Mouse (Mus musculus) megakaryocyte progenitor cell, adult 5-6 weeks (primary cell): ENCODE measurements around the gene Tdrd12. TPM values are rescaled to one million over a fixed set of nuclear protein-coding genes. Genes with fewer than 3 reads are reported as not detected.
"Not testable (repeated sequence)": the region's sequence is repeated elsewhere in the genome, so short reads cannot be mapped to it uniquely, and the experiment has no call there.

Experiments used
- ATAC-seq: replicated peaks from 2 replicates; pipeline ENCODE4 v1.8.0; 2016; ENCODE audit warnings: mild to moderate bottlenecking, moderate TSS enrichment, inconsistent platforms; ENCODE audit not compliant: poor library complexity
- total RNA-seq, 2 experiments: library from RNA; stranded (forward) in 1 of 2; stranded (reverse) in 1 of 2; fragments of 157-497, 149-512 nt in 1 of 2; fragments of 200-1000 nt in 1 of 2; gene quantifications; 2 replicates each; pipeline versions ENCODE4 v1.2.3 to v1.2.4; 2015 to 2017

Gene Tdrd12
- total RNA-seq, 2 experiments from 2014 or later, result 0.20 TPM; not detected in 1

DNA sequence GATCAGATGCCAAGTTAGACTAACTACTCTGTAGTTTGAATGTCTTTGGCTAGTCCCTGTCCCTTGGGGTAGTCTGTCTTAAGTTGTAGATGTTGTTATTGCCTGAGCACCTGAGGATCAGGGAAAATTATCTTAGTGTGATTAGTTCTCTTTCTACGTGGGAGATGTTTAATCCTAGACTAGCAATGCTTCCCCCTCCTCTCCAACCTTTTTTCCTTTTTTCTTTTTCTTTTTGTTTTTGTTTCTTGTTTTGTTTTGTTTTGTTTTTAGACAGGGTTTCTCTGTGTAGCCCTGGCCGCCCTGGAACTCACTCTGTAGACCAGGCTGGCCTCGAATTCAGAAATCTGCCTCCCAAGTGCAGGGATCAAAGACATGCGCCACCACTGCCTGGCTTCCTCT is 18.7 kb upstream of the Tdrd12 start, which contains the start of gene Nudt19:
Gene Nudt19, minus strand, starts transcription at position 100 of the 399 bp plus-strand sequence.
- no peak for ATAC-seq

DNA sequence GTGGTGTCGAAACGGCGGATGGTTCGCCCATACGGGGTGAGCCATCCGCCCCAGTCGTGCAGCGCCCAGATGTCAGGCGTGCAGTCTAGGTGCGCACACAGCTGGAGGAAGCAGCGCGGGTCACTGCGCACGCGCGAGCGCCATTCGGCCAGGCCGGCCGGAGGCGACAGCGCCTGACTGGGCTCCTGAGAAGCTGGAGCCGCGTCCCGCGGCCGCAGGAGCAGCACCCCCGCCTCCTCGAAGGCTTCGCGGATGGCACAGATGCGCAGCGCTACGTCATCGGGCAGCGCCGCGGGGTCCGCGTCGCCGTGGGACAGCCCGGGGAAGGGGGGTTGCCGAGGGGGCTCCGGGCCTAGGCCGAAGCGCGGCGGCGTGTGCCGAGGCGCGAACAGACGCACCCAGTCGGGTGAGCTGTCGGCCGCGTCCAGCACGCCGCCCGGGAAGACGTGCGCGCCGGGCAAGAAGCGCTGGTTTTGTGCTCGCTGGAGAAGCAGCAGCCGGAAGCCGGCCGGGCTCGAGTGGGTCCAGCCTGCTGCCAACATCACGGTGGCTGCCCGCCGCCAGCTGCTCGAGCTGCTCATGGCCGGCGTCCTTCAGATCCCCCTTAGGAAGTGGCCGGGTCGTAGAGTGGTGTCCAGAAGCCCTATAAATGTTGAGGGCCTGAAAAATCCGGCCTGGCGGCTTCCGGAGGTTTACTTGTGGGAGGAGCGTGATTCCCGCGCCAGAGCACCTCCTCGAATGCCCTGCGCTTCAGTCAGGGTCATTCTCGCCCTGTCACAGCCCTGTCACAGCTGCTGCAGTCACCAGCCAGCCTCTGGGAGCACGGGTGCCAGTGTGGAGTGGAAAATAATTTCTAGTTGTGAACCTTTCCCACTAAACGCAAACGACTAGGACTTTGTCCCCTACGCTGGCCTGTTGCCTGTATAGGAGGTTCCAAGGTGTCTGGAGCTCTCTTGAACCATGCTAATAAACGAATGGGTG is 18.0 kb upstream of the Tdrd12 start:
- ATAC-seq, result peak; percentile 53

DNA sequence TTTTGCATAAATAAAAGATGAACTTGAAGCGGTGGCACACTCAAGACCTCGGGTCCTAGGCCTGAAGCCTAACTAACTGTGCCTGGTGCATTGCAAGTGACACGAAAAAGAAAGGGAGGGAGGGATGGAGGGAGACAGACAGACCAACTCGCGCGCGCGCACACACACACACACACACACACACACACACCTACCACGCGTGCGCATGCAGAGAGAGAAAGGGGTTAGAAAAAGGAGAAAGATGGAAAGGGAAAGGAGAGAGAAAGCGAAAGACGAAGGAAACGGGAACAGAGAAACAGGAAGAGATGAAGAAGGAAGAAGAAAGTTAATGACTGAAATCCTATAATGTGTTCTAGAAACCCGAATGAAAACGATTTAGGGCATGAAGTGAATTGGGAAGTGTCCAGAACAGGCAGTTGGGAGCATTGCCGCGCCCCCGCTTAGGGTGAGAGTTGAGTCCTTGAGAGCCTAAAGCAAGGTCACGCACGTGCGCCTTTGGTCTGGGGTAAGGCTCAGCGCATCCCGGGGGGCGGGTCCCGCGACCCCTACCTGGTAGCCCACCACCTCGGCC is 17.1 kb upstream of the Tdrd12 start:
- ATAC-seq, result peak; percentile 17; the same call in 1 of the 2 replicates

DNA sequence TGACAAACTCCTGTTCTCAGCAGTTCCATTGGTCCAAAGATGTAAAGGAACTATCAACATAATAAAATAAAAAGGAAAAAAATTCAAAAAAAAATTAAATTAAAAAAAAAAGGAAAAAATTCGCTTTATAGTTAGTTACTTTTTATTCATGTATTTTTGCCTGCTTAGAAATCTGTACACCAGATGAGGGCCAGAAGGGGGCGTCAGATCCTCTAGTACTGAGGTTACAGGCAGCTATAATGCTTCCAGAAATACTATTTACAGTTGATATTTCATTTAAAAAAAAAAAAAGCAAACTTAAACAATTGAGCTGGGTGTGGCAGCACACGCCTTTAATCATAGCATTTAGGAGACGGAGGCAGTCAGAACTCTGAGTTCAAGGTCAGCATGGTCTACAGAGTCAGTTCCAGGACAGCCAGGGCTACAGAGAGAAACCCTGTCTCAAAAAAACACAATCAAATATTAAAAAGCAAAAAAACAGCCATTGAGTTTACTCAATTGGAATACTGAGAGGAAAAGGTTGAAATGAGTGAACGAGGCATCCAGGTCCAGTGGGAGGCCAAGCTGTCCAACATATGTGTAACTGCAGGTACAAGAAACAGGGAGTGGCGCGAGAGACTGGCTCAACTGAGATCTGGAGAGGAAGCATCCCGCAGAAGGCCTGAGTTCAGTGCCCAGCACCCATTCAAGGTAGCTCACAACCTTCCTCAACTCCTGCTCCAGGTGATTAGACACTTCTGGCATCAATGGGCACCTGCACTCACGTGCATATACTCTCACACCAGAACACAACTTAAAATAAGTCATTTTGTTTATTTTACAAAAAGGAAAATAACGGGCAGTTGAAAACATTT is 16.4 kb upstream of the Tdrd12 start:
- ATAC-seq, result peak; percentile 10; the same call in 1 of the 2 replicates

DNA sequence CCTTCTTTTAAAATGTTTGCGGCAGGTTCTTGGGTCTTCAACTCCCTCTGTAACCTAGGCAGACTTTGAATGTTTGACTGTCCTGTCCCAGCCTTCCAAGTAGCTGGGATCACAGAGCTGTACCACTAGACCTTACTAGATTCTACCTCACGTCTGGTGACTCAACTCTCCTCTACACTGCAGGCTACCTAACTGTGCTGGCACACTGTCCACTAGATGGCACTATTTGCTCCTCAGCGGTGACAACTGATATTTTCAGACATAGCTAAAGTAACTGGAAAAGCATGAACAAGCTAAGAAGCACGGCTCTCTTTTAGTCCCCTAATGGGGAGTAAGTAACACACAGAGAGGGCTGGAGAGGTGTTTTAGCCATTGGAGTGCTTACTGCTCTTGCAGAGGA is 8.3 kb upstream of the Tdrd12 start:
- peak; percentile 97 for ATAC-seq

DNA sequence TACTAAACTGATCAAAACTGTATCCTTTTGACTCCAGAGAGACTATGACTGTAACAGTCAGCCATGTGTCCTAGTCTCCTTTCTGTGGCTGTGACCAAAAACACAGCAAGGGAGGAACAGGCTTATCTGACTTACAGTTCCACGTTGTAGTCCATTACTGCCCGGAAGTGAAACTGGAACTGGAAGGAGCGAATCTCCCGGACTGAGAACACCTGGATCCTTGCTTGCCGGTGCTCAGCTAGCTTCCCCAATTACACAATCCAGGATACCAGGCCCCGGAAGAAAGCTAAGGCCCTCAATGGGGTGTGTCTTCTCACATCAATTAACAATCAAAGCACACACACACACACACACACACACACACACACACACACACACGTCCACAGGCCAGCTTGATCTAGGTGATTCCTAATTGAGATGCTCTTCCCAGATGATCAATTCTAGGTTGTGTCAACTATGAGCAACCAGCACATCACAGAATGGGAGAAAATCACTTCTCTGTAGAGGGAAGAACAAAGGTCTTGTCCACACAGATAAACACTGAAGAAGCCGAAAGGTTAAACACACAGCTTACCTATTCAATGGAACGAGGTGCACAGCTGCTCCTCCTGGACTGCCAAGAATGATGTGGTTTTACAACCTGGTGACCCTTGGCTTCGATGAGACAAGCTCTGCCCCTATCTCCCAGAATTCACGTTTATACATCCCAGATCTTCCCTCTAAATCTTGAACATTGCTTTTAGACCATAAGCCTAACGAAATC is 1.6 kb downstream of the Tdrd12 start:
- ATAC-seq, result 0 out of 2 replicates have a peak, but pooled peaks have one; percentile 29

DNA sequence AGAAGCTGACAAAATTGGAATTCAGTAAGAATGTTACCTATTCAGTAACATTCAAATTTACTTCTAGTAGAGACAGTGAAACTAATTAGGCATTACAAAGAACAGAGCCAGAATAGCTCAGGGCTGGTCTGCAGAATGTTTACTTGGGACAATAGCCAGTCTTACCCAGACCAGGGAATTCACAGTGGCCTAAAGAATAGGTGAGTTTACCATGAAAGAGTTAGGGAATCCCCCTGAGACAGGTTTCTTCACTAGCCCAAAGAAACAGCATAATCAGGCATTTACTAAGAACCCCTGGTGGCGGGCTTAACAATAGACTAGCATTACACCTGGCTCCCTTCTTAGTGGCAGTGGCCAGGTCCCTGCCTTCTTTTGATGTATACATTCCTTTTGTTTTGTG is 7.0 kb downstream of the Tdrd12 start:
- not testable (repeated sequence) for ATAC-seq

DNA sequence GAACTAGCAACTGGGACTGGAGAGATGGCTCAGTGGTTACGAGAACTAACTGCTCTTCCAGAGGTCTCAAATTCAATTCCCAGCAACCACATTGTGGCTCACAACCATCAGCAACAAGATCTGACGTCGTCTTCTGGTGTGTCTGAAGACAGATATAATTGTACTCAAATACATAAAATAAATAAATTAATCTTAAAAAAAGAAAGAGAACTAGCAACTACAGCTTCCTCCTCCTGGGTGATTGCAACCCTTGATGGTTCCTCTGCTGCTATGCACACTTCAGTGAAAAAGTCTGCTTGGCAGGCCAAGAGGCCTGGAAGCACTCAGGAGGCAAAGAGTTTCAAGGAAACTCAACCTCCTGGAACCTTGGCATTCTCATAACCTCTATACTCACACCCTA is 7.5 kb downstream of the Tdrd12 start:
- ATAC-seq, result no peak

DNA sequence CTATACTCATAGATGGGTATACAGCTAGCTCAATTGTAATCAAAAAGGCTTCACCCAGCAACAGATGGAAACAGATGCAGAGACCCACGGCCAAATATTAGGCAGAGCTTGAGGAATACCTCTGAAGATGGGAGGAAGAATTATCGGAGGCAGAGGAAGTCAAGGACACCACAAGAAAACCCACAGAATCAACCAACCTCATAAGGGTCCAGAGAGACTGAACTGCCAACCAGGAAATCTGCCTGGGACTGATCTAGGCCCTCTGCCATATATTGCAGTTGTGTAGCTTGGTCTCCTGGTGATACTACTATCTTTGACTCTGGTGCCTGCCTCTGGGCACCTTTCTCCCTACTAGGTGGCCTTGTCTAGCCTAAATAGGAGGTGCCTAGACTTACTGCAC is 10.8 kb downstream of the Tdrd12 start:
- ATAC-seq, result peak; percentile 29; the same call in 1 of the 2 replicates

DNA sequence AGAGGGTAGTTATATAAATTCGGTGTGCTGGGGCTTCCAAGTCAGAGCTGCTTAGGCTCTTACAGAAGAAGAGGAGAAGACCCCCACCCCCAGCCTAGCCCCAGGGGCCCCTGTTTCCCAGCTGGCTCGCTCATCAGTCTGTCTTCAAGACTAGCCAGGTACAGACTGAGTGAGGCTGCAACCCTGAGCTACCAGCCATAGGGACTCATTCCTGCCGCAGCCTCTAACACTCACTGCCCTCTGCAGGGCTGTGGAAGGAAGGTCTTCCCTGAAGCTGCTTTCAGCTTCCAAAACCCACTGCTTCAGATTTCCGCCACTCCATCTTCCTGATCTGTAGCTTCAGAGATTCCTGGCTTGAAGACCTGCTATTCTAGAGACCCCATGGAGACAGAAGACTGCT is 35.5 kb downstream of the Tdrd12 start:
- ATAC-seq, result no peak

DNA sequence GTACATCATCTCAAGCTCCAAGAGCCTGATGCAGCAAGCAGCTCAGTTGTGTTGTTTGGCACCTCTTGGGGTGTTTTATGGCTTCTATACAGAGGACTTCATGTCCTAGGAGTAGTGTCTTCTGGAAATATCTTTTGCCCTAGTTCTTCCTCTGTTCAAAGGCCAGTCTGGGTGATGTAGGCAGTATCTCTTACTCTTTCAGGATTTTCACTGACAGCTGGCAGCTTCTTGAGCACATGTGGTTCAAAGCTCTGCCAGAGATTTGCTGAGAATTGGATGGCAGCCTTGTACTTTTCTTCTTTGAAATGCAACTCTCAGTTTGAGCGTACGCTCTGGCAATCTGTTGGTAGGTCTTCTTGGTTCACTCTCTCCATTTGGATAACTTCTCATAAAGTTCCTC is 40.0 kb downstream of the Tdrd12 start:
- no peak for ATAC-seq

DNA sequence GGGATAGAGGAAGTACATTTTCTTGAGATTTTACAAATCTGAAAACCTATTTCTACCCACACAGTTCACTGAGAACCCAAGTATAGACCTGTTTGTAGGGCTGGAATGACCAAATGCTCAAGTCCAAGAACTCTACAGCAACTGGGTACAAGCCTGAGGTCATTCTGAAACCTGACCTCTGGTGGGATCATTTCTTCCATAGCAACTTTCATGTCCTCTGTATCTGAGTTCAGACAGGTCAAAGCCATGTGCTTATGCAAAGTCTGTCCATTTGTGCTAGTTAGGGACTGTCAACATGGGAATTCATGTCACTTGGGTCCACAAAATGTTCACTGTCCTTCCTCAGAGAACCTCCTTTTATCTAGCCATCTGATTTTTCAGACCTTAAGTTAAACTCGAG is 46.5 kb downstream of the Tdrd12 start:
- ATAC-seq, result no peak

DNA sequence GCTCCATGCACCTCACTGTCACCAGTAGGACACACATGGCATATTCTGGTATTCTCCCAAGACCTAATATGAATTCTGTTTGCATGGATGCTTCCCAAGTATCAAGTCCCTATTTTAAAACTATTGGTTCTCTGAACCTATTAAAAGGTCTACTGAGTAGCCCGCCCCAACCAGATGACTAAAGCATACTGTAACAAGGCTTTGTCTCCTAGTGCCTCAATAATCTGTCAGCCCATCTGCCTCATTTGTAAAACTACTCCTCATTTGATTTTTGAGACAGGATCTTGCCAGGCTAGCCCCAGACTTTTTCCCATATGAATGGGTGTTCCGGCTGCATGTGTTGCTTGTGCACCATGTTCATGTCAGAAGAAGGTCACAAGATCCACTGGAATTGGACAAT is 47.4 kb downstream of the Tdrd12 start:
- ATAC-seq, result no peak

DNA sequence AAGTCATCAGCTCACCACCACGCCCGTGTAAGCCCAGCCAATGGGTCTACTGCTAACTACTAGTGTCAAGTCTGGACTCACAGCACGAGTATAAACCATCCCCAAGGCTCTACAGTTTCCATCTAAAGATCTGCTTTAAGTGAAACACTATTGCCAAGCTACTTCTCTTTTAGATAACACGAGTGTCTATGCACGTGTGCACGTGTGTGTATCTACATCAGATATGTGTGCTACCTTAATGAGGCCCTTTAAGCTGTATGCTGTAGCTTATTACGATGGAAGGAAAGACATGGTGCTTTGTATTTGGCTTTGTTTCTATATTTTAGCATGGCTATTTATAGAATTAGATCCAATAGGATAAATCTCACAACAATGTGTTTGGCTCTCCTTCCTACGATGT is 51.0 kb downstream of the Tdrd12 start:
- ATAC-seq, result no peak

DNA sequence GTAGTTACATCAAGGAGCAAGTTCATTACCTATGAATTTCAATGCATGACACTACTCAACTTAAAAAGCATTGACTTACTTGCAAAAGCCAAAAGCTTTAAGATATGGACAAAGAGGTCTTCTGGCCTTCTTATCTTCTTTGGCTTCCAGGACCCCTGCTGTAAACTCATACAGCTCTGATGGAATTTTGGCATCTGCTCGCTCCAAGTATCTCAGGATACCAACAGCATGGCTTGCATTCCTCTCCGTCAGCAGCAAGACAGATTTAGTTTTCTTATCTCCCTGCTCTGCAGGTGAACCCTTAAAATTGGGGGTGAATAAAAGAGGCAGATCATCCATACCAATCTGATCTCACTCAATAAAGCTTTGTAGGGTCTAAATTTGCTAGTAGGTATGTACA is 52.4 kb downstream of the Tdrd12 start:
- ATAC-seq, result no peak

DNA sequence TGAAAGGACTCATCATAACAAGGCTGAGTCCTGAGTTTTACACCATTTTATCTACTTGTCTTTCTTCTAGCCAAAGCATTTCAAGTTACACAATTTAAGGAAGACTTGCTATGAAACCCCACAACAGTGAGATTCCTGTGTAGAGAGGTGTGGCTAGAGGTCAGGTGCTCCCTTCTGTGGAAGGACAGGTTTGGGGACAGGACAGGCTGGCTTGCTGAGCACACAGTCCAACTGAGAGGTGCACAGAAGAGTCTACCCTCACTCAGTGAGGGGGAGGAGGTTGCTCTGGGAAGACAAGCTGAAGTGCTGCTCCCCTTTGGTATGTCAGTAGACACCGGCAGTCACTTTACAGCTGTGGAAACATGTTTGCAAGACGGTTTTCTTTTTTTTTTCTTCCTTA is 61.1 kb downstream of the Tdrd12 start:
- no peak for ATAC-seq

DNA sequence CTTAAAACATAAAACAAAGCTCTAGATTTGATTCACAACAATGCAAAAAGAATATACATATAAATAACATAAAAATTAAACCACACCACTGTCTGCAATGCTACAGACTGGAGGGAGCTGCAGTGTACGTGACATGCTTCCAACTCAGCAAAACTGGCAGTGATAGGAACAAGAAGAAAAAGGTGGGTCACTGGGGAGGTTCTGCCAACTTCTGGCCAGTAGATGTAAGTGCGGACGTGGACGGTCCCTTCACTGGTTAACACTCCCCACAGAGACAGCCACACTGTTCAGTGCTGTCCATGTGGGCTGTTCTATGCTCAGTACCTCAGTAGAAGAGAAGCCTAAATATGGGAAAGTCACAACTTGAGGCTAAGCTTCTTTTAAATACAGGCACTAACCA is 66.8 kb downstream of the Tdrd12 start:
- no peak for ATAC-seq

DNA sequence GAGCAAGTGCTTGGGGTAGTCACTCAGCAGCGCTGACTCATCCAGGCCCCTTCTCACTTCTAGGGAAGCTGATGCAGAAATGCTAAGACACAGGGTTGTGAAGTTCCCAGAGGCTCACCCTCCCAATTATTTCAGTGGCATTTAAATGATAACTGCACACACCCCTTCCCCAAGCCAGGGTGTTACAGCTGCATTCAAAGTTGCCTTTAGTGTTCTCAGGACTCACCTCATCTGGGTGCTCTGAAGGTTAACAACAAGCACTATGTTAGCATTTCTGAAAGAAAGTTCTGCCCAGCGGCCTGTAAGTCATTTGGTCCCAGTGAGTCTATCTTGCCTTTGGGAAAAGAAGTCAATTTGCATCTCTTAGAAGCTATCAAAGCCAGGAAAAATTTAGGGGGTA is 69.7 kb downstream of the Tdrd12 start:
- no peak for ATAC-seq

DNA sequence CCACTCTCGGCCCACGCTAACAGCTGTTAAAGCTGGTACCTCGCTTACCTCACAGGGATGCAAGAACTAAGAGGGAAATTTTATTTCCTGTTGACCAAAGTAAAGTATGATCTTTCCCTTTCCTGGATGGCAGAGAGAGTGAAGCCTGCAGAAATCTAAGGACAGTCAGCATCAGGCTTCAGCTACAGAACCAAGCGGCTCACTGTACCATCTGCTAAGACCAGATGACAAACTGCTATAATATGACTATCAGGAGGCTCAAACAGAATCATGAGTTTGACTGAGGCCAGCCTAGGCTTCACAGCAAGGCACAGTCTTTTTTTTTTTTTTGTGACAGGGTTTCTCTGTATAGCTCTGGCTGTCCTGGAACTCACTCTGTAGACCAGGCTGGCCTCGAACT is 72.5 kb downstream of the Tdrd12 start:
- no peak for ATAC-seq

DNA sequence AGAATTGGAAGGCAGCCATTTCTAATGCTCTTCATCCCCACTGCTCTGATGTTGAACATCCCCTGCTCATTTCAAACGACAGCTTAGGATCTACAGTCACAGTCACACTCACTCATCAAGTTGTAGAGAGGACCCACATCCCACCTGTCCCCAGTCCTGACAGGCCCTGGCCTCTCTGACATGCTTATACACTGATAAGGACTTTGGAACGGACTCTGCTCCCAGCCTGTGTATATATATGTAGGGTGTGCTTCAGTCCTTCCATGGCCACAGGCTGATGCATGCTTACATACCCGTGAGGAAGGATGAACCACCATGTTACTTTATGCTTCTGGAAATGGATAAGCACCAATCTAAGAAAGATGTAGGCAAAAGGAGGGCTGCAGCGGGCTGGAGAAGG is 76.6 kb downstream of the Tdrd12 start:
- ATAC-seq, result no peak
